Mouse (Mus musculus) MEL (cell line): ENCODE measurements around the gene Prdm1. TPM values are rescaled to one million over a fixed set of nuclear protein-coding genes. Genes with fewer than 3 reads are reported as not detected.

Experiments used
- DNase-seq: peaks from one replicate; pipeline ENCODE4 v3.0.0; 2011; ENCODE audit warnings: low read depth, low spot score
- H3K27ac ChIP-seq: 2 replicates; pipeline ENCODE4 v1.5.1; 2012; ENCODE audit warnings: low read depth, mild to moderate bottlenecking, control low read depth, low read length, moderate library complexity; ENCODE audit not compliant: control insufficient read depth
- H3K27me3 ChIP-seq, 2 experiments: fragments of 150-350 bp in 1 of 2; sonication (generic) in 1 of 2; 2 replicates each; pipeline ENCODE4 v1.6.1; 2012; ENCODE audit warnings: low read length in 2 of 2, mild to moderate bottlenecking in 2 of 2, improper control_type of control experiment in 1 of 2, moderate library complexity in 1 of 2; ENCODE audit not compliant: insufficient read depth in 2 of 2, control insufficient read depth in 1 of 2
- H3K36me3 ChIP-seq, 2 experiments: 2 replicates each; pipeline ENCODE4 v1.6.1; 2012 to 2014; ENCODE audit warnings: low read length in 2 of 2, improper control_type of control experiment in 1 of 2, inconsistent platforms in 1 of 2, mild to moderate bottlenecking in 1 of 2; ENCODE audit not compliant: insufficient read depth in 2 of 2, control insufficient read depth in 1 of 2
- H3K4me1 ChIP-seq, 2 experiments: fragments of 150-350 bp in 1 of 2; sonication (generic) in 1 of 2; 2 replicates each; pipeline ENCODE4 v1.6.1; 2012; ENCODE audit warnings: low read length in 2 of 2, improper control_type of control experiment in 1 of 2, mild to moderate bottlenecking in 1 of 2; ENCODE audit not compliant: insufficient read depth in 2 of 2, control insufficient read depth in 1 of 2
- H3K4me3 ChIP-seq, 2 experiments: fragments of 150-350 bp in 1 of 2; sonication (generic) in 1 of 2; 2 replicates each; pipeline ENCODE4 v1.5.1; 2012; ENCODE audit warnings: low read depth in 2 of 2, low read length in 2 of 2, mild to moderate bottlenecking in 2 of 2, moderate library complexity in 2 of 2, control low read depth in 1 of 2, improper control_type of control experiment in 1 of 2; ENCODE audit not compliant: control insufficient read depth in 1 of 2, insufficient read depth in 1 of 2
- H3K79me2 ChIP-seq: 2 replicates; pipeline ENCODE4 v1.6.1; 2012; ENCODE audit warnings: mild to moderate bottlenecking, low read length, moderate library complexity; ENCODE audit not compliant: control insufficient read depth, poor library complexity, insufficient read depth
- H3K9ac ChIP-seq: 2 replicates; pipeline ENCODE4 v1.6.1; 2012; ENCODE audit warnings: low read depth, mild to moderate bottlenecking, control low read depth, low read length, moderate library complexity; ENCODE audit not compliant: control insufficient read depth, poor library complexity, severe bottlenecking
- H3K9me3 ChIP-seq: fragments of 150-350 bp; sonication (generic); replicated peaks from 2 replicates; pipeline ENCODE4 v1.6.1; 2012; ENCODE audit warnings: mild to moderate bottlenecking, low read length, improper control_type of control experiment, moderate library complexity; ENCODE audit not compliant: insufficient read depth
- BHLHE40 ChIP-seq: IDR thresholded peaks from 2 replicates; pipeline ENCODE4 v1.6.1; 2012; ENCODE audit warnings: low read depth, mild to moderate bottlenecking, inconsistent platforms, low read length, improper control_type of control experiment, borderline replicate concordance
- CHD1 ChIP-seq: IDR thresholded peaks from 2 replicates; pipeline ENCODE4 v1.6.1; 2012; ENCODE audit warnings: low read depth, mild to moderate bottlenecking, inconsistent platforms, low read length, improper control_type of control experiment
- CHD2 ChIP-seq: IDR thresholded peaks from 2 replicates; pipeline ENCODE4 v1.6.1; 2011; ENCODE audit warnings: low read length, improper control_type of control experiment
- ELF1 ChIP-seq: IDR thresholded peaks from 2 replicates; pipeline ENCODE4 v1.6.1; 2014; ENCODE audit warnings: low read depth, mild to moderate bottlenecking, inconsistent platforms, low read length, improper control_type of control experiment, moderate library complexity
- GABPA ChIP-seq: IDR thresholded peaks from 2 replicates; pipeline ENCODE4 v1.6.1; 2012; ENCODE audit warnings: low read depth, mild to moderate bottlenecking, inconsistent platforms, low read length, improper control_type of control experiment, moderate library complexity
- KAT2A ChIP-seq: conservative IDR thresholded peaks from 2 replicates; pipeline ENCODE4 v1.6.1; 2012; ENCODE audit warnings: low read depth, low read length, improper control_type of control experiment, inconsistent platforms
- MAX ChIP-seq: IDR thresholded peaks from 2 replicates; pipeline ENCODE4 v1.6.1; 2011; ENCODE audit warnings: low read length, improper control_type of control experiment
- MEF2A ChIP-seq: IDR thresholded peaks from 2 replicates; pipeline ENCODE4 v1.6.1; 2014; ENCODE audit warnings: low read depth, mild to moderate bottlenecking, inconsistent platforms, low read length, improper control_type of control experiment; ENCODE audit not compliant: poor library complexity, insufficient replicate concordance, severe bottlenecking; ENCODE audit errors: extremely low read depth
- MYB ChIP-seq: IDR thresholded peaks from 2 replicates; pipeline ENCODE4 v1.6.1; 2011; ENCODE audit warnings: mild to moderate bottlenecking, low read depth, low read length, improper control_type of control experiment
- NELFE ChIP-seq: IDR thresholded peaks from 2 replicates; pipeline ENCODE4 v1.6.1; 2011; ENCODE audit warnings: low read depth, low read length, improper control_type of control experiment
- NRF1 ChIP-seq: IDR thresholded peaks from 2 replicates; pipeline ENCODE4 v1.6.1; 2014; ENCODE audit warnings: low read depth, mild to moderate bottlenecking, inconsistent platforms, low read length, improper control_type of control experiment, moderate library complexity; ENCODE audit not compliant: poor library complexity, insufficient read depth, severe bottlenecking
- POLR2AphosphoS2 ChIP-seq: IDR thresholded peaks from 2 replicates; pipeline ENCODE4 v1.6.1; 2011; ENCODE audit warnings: low read length, improper control_type of control experiment
- POLR2AphosphoS5 ChIP-seq: IDR thresholded peaks from 2 replicates; pipeline ENCODE4 v1.6.1; 2012; ENCODE audit warnings: low read depth, borderline replicate concordance, mild to moderate bottlenecking, inconsistent platforms, low read length, moderate library complexity, mixed read lengths
- RAD21 ChIP-seq: IDR thresholded peaks from 2 replicates; pipeline ENCODE4 v1.6.1; 2011; ENCODE audit warnings: mild to moderate bottlenecking, low read depth, low read length, improper control_type of control experiment
- SMC3 ChIP-seq: IDR thresholded peaks from 2 replicates; pipeline ENCODE4 v1.6.1; 2011; ENCODE audit warnings: low read depth, low read length, improper control_type of control experiment
- UBTF ChIP-seq: IDR thresholded peaks from 2 replicates; pipeline ENCODE4 v1.6.1; 2012; ENCODE audit warnings: low read depth, mild to moderate bottlenecking, inconsistent platforms, low read length, improper control_type of control experiment, moderate library complexity, borderline replicate concordance; ENCODE audit not compliant: insufficient read depth
- USF1 ChIP-seq: IDR thresholded peaks from 2 replicates; pipeline ENCODE4 v1.6.1; 2014; ENCODE audit warnings: low read depth, mild to moderate bottlenecking, inconsistent platforms, low read length, improper control_type of control experiment, moderate library complexity
- USF2 ChIP-seq, 2 experiments: IDR thresholded peaks; 2 replicates each; pipeline ENCODE4 v1.6.1; 2011 to 2012; ENCODE audit warnings: improper control_type of control experiment in 2 of 2, low read length in 2 of 2, borderline replicate concordance in 1 of 2, inconsistent platforms in 1 of 2, low read depth in 1 of 2, mild to moderate bottlenecking in 1 of 2; ENCODE audit not compliant: insufficient read depth in 1 of 2
- ZC3H11A ChIP-seq: IDR thresholded peaks from 2 replicates; pipeline ENCODE4 v1.6.1; 2012; ENCODE audit warnings: low read depth, mild to moderate bottlenecking, inconsistent platforms, low read length, improper control_type of control experiment
- polyA plus RNA-seq, 2 experiments: library from polyadenylated mRNA; stranded (reverse) in 1 of 2; unstranded in 1 of 2; fragments of >175 nt in 1 of 2; fragments of >200 nt in 1 of 2; gene quantifications; 2 replicates each; pipeline versions ENCODE4 v1.2.1 to v1.2.4; 2012; ENCODE audit warnings: low replicate concordance in 2 of 2, low read depth in 1 of 2; ENCODE audit not compliant: insufficient read length in 2 of 2, insufficient read depth in 1 of 2, missing spikeins in 1 of 2
- total RNA-seq: library from RNA; depleted of rRNA; stranded (reverse); fragments of 300-350 nt; gene quantifications from 2 replicates; pipeline ENCODE4 v1.2.3, GENCODE M21; 2012

The Prdm1 gene
- total and polyA plus RNA-seq, 3 experiments = 0.14 TPM; not detected in 2

GRCm38 (mm10) chr10:44425013-44425412 lies 103.3 kb downstream of the Prdm1 start:
- no peak for DNase-seq
- Histone ChIP-seq H3K4me3 (no peak overlapping the region), H3K36me3 (no peaks in the 10 kb centered on the region), H3K27me3 (no peaks in the 10 kb centered on the region), H3K9ac (no peak overlapping the region), H3K27ac (no peak overlapping the region), H3K9me3 (no peaks in the 10 kb centered on the region), H3K79me2 (no peaks in the 10 kb centered on the region), H3K4me1 (no peaks in the 10 kb centered on the region)
- TF ChIP-seq GABPA (no peak), USF2 (IDR thresholded peaks at IDR 0.05; ENCODE audit: borderline replicate concordance in 1 of 2, insufficient read depth in 1 of 2, low read depth in 1 of 2, low read length in 2 of 2) (no peak)

- DNase-seq = no peak
- TF ChIP-seq MEF2A (no peak), MAX (no peak), CHD2 (no peak), POLR2AphosphoS5 (no peak), CHD1 (no peak), SMC3 (no peak), ZC3H11A (no peak), USF2 (IDR thresholded peaks at IDR 0.05; ENCODE audit: borderline replicate concordance in 1 of 2, insufficient read depth in 1 of 2, low read depth in 1 of 2, low read length in 2 of 2) (no peak), BHLHE40 (no peak), RAD21 (no peak), UBTF (no peak)
- TF ChIP-seq, all 39 proteins: peak for 0
Measured at GRCm38 (mm10) chr10:44421896-44422295, 106.4 kb downstream of the Prdm1 start.

GRCm38 (mm10) chr10:44420211-44420610 lies 108.1 kb downstream of the Prdm1 start:
- Histone ChIP-seq H3K9me3 (no peaks in the 10 kb centered on the region), H3K27me3 (no peaks in the 10 kb centered on the region; a peak in 1 of 4 replicates), H3K27ac (no peak overlapping the region), H3K4me1 (no peaks in the 10 kb centered on the region), H3K36me3 (no peaks in the 10 kb centered on the region), H3K4me3 (no peak overlapping the region), H3K79me2 (no peaks in the 10 kb centered on the region)
- no peak for DNase-seq
- TF ChIP-seq KAT2A = no peak
- no peak for TF ChIP-seq POLR2AphosphoS5
- TF ChIP-seq MYB = no peak
- TF ChIP-seq NRF1 = no peak
- no peak for TF ChIP-seq MEF2A
- TF ChIP-seq POLR2AphosphoS2 = no peak
- TF ChIP-seq UBTF = no peak
- TF ChIP-seq ELF1 = no peak
- no peak for TF ChIP-seq USF1
- TF ChIP-seq GABPA = no peak
- no peak for TF ChIP-seq NELFE
- TF ChIP-seq, all 39 proteins: peak for 0
- no peak overlapping the region for H3K9ac ChIP-seq

More at GRCm38 (mm10) chr10:44421896-44422295, 106.4 kb downstream of the Prdm1 start:
- no peak overlapping the region for H3K27ac ChIP-seq
- no peak overlapping the region for H3K4me3 ChIP-seq
- no peaks in the 10 kb centered on the region for H3K36me3 ChIP-seq
- H3K79me2 ChIP-seq = no peaks in the 10 kb centered on the region
- no peaks in the 10 kb centered on the region for H3K9me3 ChIP-seq
- H3K4me1 ChIP-seq = no peaks in the 10 kb centered on the region
- H3K9ac ChIP-seq = no peak overlapping the region
- no peaks in the 10 kb centered on the region; a peak in 1 of 4 replicates for H3K27me3 ChIP-seq
